Mouse (Mus musculus) mesoderm, embryonic 11.5 days (tissue): ENCODE data around the gene Chd3.

Experiments used
- DNase-seq: peaks from one replicate; pipeline ENCODE4 v3.0.0-alpha.2; 2012; ENCODE audit warnings: low read depth, low spot score

Gene Chd3

DNA sequence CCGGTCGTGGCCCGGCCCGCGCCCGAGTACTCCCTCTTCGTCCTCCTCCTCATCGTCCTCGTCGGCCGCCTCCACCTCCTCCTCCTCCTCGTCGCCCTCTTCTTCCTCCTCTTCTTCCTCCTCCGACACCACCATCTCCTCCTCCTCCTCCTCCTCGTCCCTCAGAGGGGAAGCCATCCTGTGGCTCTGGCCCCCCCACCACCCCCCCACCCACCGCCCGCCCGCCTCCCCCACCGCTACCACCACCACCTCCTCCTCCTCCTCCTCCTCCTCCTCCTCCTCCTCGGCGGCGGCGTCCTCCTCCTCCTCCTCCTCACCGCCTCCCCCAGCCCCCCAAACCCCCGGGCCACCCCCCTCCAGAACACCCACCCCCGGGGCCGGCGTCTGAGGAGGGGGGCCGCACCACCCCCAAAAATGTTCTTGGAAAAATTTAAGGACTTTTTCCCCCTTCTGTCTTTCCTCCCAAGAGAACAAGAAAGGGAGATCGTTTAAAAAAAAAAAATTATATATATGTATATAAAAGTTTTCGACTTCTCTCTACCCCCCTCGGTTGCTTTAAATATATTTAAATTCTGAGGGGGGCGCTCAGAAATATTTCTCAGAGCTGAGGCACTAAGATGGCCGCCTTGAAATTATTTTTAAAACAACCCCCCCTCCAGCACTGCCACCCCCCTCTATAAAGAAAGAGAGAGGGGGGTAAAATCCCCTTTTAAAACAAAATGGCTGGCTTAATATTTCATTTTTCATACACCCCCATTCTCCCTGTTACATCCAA is at the start of gene Chd3:
Chd3 (minus strand) TSS at position 192 of the 775 bp plus-strand sequence.
- no peak for DNase-seq

DNA sequence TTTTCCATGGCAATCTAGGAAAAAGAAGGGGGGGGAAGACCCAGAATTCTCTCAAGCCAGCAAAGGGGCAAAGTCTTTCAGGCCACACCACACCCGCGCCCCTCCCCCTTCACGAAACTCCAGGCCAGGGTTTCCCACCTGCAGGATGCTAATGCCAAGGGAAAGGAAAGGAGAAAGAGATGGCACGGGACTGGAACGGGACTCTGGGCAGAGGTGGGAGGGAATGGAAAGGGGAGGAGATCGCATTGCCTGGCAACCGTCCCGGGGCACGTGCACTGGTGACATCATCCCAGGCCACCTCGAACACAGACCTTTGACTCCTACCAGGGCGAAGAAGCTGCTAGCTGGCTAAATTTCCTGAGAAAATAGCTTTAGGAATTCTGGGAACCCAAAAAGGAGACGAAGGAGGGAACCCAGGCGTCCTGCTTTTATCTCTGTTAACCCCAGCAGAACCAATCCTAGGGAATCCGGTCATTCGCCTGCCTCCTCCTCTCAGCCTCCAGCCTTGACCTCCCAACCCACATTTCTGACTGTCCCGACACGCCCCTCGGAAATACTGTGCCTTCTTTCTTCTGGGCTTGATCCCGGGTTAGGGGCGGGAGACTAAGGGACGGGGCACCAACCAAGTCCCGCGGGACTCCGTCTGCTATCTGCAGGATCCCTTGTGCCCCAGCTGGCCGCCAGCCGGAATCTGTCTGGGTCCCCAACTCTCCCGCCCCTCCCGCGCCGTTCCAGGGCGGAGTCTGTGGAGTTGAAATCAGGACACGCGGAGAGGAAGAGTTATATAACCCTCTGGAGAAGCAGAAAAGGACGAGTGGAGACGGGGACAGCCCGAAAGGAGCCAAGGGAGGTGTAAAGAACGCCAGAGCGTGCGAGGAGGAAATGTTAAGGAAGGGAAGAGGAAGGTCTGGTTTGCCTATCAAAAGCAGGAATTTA is 48.5 kb upstream of the Chd3 start:
- DNase-seq = peak; percentile 96

DNA sequence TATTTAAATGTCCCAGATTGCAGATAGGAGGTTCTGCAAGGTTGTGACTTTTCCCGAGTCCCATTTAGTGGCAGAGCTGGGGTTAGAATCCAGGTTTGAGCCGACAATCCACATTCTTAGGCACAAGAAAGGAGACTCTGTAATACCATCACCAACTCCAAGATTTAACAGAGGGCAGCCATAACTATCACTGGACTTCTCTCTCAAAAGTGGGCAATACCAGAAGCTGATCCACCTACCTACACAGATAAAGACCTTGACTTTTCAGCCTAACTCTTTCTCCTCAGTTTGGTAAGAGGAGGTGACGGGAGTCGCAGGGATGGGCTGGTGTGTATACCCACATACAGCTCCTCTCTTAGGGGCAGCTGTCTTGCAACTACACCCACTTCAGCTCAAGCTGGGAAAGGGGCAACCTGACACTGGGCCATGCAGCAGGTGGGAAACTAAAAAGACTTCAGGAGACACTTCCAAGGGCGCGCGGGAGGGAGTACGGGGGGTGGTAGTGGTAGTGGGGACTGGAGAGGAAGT is 47.8 kb upstream of the Chd3 start:
- DNase-seq = no peak

DNA sequence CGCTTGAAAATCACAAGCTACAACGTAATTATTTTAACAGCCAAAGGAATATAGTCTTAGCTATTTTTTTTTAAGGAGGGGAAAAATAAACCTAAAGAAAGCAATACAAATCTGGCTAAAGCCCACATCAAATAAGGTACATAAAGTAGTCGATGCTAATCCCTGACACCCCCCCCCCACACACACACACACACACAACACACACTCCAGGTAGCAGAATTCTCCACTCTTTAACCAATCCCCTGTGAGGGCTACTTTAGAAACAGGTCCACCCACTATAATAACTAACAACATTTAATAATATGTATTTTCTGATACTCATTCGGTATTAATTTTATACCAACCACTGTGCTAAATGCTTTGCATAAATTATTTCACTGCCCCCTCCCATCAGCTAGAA is 47.3 kb upstream of the Chd3 start:
- no peak for DNase-seq

DNA sequence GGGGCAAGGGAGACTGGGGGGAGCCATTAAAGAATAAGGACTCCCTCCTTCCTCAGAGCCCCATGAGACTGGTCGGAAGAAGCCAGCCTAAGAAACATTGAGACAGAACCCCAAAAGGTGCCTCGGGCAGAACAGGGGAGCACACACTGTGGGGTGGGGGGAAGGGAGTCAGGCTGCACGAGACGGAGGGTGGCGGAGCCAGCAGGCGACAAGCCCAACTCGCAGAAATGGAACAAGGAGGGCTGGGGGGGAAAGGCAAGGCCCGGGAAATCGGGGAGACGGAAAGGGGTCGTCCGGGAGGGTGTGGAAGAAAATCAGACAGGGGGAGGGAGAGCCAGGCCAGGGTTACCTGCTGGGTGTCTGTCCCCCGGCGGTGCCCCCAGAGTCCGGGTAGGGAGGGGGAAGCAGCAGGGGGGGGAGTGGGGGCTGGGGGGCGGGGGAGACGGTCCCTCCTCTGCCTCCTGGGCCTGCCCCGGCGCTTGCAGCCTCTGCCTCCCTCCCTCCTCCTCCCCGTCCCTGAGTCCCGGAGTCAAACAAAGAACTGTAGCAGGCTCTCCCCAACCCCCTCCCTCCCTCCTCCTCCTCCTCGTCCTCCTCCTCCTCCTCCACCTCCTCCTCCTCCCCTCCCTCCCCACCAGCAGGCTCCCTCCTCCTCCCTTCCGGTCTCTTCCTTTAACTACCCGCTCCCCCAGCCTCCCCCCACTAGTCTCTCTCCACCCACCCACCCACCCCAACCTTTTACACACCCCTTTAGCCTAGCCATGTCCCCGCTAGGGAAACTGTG is 46.7 kb upstream of the Chd3 start:
- DNase-seq = peak; percentile 88

DNA sequence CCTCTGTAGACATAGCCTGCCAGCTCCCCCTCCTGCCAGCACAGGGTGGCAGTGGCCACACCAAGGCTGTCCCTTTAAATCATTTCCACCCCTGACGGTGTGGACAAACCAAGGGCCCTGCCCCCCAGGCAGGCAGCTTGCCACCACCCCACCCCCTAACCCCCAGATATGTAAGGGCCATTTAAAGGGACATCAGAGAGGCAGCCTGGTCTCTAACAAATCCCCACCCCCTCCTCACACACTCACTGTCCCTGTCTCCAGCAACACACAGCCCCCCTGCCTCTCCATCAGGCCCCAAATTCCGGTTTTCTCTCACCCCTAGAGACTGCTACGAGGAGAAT is 46.1 kb upstream of the Chd3 start:
- DNase-seq = no peak

DNA sequence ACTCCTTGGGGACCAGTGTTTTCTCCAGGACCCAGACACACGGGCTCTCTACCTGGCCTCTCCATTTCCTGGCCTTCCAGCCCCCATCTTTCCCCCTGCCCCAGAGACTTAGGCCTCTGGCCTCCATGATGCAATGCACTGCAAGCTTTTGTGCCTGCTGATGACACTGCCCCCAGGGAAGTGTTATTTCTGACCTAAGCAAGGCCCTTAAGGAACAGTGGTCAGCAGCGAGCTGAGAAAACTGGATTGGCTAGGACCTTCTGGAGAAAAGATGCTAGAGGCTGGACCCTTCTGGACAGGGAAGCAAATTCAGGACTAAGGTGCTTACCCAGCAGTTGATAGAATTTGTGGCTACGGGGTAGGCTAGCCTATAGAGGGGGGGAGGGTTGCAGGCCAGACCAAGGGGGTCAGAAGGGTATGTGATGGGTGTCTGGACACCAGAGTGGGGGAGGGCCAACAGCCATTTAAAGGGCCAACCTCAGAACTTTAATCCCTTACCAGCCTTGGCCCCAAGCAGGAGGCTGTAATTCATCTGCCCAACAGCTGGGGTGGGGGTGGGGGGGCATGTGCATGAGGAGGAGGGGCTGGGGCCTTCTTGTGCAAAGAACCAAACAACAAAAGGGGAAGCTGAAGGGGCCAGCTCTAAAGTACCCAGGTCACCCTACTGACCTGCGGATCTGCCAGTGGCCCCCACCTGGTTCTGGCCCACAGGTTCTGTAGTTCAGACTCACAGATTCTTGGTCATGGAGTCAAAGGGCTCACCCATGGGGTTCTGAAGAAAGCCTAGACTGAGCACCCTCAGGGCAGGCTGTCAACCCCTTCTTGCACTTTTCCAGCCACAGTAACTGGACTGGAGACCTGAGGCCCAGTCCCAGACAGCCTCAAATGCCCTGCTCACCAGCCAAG is 45.5 kb upstream of the Chd3 start:
- no peak for DNase-seq

GRCm38 (mm10) chr11:69413221-69414181 is 44.3 kb upstream of the Chd3 start, which contains the start of gene Kdm6b:
Gene Kdm6b (minus strand): TSS chr11:69413675.
- DNase-seq = no peak

DNA sequence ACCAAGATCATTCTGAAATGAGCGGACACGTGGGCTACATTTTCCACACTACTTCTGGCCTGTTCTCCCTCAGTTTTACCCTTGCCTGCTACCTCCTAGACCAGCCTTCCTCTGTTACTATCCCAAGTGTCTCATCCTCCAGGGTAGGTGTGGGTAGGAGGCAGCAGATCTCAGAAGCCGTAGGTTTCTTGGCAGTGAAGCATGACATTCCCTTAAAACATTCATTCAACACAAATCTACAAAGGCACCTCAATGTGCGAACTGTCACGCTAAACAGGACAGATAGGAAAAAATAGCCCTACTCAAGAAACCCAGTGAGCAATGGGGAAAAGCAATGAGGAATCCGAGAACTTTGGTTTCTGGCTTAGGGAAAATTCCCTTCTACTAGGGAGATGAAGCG is 43.3 kb upstream of the Chd3 start:
- DNase-seq = no peak

DNA sequence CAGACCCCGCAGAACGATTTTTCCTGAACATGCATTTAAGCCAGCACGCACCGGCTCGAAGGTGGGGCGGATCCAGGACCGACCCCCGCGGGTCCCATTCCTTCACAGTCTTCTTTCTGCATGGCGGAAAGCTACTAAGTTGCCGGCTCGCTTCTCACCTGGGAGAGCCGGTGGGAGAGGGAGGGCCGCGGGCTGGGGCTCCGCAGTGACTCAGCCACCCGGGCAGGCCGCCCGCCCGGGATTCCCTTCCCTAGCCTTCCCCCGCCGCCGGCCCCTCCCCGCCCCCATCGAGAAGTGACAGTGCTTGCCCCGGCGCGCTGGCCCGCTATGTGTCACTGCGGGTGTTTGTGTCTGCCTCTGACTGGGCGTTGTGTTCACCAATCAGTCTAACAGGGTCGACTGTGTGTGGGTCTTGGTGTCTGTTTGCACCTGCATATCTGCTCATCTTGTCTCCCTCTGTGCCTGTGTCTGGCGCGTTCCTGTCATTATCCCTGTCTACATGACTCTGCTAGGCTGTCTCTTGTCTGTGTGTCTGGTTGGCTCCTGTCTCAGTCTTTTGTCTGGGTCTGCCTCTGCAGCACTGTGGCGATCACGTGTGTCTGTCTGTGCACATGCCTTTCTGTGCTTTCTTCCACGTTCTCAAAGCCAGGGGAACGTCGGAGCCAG is 42.5 kb upstream of the Chd3 start:
- DNase-seq = no peak

DNA sequence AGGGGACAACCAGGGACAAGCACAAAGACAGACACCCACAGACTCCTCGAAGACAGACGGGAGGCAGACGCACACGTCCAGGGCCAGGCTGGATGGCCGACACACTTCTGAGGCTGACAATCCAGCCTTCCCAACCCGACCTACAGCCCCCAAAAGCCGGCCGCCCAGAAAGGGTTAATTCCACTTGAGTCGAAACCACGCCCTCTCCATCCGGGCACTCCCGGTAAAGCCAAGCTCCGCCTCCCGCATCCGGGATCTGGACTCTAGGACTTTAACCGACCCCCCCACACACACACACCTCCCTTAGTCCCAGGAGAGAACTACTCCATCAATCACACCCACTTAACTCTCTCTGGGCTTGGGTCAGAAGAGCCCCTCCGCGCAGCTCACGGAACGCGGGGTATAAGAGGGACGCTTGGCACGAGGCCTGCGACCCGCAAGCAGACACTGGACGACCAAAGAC is 41.9 kb upstream of the Chd3 start:
- DNase-seq = peak; percentile 98

DNA sequence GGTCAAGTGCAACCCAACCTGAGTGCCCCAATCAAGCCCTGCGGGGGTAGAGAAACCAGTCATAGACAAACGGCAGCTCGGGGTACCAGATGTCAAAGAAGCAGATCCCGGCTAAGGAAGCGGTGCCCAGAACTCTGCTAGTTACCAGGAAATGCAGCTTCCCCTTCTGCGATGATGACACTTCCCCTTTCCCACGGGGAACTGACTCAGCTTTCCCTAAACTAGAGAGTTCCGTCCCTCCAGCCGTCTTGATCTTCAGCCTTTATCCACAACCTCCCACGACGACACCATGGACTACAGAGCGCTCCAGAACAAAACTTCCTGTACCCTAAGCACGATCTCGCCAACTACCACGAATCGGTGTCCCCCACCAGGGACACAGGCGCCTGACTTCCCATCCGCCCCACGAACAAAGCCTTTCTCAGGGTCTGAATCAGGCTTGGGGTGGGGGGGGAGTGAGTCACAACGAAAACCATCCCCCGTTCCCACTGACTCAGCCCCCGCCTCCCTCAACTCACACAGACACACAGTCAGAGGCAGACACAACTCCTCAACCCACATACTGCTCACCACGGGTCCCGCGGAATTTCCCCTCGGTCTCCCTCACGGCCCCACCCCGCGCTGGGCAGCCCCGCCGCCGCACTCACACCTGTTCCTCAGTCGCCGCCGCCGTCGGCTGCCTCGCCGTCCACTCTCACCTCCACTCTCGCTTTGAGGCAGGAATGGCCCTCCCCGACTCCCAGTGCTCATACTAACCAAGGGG is 41.3 kb upstream of the Chd3 start:
- DNase-seq = no peak

DNA sequence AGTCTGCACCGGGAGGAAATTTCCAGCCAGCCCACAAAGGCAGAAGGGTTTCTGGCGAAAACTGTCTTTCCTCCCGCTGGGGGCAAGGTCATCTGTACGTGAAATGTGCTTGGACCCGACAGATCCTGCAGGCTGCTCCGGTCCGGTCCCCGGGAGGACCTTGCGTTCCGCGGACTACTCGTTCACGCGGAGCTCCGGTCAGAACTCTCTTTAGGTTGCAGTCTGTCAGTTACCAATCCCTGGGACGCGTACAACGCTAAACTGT is 40.8 kb upstream of the Chd3 start:
- no peak for DNase-seq

GRCm38 (mm10) chr11:69409378-69410044 is 40.3 kb upstream of the Chd3 start:
- peak; percentile 85 for DNase-seq

DNA sequence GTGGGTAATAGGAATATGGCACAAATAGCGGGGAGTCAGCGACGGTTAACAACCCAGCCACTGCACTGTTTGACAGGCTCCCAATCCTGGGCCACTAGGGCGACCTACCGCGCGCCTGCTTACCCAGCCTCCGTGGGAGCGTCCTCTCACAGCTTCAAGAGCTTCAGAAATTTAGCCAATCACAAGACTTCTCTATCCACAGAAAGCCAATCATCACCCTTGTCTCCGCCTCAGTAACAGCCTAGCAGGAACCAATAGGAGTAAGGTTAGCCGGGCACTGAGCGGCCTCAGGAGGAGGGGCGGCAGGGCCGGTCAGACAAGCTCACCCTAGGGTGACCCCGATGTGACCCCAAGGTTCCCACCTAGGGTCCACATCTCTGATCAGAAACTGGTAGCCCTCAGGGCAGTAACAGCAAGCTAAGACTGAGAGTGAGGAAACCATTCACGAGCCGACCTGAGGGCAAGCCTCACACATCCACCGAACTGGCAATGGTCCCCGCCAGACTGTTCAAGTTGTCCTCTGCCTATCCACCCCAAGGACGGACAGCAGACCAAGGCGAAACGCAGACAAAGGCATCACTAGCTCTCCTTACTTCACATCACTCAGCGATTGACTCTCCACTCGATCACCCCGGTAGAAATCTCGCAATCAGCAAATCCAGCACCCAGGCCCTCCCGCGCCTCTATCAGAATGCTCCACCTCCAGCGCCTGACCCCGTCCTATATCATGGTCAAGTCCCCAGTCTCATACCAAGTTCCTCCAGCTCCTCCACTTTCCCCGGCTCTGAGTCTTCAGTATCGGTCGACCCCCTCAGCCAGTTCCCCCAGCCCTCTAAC is 39.6 kb upstream of the Chd3 start:
- peak; percentile 94 for DNase-seq

DNA sequence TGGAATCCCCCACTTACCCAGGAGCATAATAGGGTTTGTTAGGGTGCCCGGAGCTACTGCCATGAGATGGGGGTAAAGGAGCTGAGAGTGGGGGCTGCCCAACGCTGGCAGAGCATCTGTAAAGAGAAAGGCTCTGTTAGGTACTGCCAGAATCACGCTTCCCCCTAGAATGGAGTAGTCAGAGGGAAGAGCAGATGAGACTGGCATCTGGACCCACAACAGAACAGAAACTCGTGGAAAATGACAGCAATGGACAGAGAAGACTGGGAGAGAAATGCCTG is 38.5 kb upstream of the Chd3 start:
- DNase-seq = no peak
